Mouse (Mus musculus): ENCODE results near the gene Kcnh1. TPM values are rescaled to one million over a fixed set of nuclear protein-coding genes. Genes with fewer than 3 reads are reported as not detected.

The Kcnh1 gene
- total RNA-seq, 1 experiment from 2014 or later, result not detected

GRCm38 (mm10) chr1:192443998-192444657 is 253.6 kb downstream of the Kcnh1 start:
- no peak for ATAC-seq (ENCODE audit: extremely low read depth, insufficient number of reproducible peaks, low FRiP score, poor library complexity, severe bottlenecking)

GRCm38 (mm10) chr1:192444658-192445447 is 254.3 kb downstream of the Kcnh1 start:
- ATAC-seq (ENCODE audit: extremely low read depth, insufficient number of reproducible peaks, low FRiP score, poor library complexity, severe bottlenecking), result no peak

DNA sequence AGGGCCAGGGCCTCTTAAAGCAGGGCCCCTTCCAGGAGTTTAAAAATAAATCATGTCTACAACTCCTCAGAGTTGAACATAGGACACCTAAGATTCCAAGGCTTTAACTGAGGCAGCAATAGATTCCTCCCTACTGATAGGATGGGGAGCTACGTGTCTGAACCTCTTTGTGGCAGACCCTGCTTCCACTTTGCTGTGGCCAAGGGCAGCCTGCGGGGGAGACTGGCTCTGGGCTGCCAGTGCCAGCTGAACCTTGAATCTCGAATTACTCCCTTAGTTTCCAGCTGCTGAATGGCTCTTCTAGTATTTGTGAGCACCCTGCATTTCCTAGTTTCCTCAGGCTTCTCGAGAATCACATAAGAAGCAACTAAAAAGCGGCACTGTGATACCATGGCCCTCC is 255.6 kb downstream of the Kcnh1 start:
- no peak for ATAC-seq (ENCODE audit: extremely low read depth, insufficient number of reproducible peaks, low FRiP score, poor library complexity, severe bottlenecking)

DNA sequence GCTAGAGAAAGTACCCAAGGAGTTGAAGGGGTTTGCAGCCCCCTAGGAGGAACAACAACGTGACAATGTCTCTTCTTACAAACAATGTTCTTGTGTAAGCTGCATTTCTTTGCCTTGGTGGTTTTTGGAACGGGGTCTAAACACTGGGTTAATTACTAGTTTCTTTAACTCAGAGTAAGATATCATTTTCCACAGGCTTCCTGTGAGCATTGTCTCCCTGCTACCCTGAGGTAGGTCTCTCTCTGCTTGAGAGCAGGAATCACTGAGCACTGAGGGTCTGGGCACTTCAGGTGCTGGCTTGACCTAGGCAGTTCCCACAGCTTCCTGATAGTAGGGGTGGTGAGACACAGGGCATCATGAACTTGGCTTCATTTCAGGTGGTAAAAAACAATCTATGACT is 257.1 kb downstream of the Kcnh1 start:
- no peak for ATAC-seq (ENCODE audit: extremely low read depth, insufficient number of reproducible peaks, low FRiP score, poor library complexity, severe bottlenecking)

DNA sequence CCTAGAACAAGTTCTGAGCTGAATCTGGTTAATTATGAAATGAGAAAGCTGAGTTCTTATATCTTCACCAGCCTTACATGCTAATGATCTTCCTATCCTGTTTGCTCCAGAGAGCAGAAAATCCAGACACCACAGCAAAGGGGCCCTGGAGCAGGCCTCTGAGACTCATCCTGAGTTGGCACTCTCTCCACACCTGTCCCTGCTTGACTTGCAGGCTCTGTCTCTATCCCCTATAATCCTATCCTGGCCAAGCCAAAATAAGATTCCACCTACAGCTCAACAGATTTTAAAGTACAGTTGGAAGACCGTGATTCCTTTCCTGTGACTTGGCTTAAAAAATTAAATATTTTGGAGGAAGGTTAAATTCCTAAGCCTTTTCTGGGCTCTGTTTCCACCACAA is 257.9 kb downstream of the Kcnh1 start:
- no peak for ATAC-seq (ENCODE audit: extremely low read depth, insufficient number of reproducible peaks, low FRiP score, poor library complexity, severe bottlenecking)

- no peak for ATAC-seq (ENCODE audit: extremely low read depth, insufficient number of reproducible peaks, low FRiP score, poor library complexity, severe bottlenecking)
These were observed 259.2 kb downstream of the Kcnh1 start for GRCm38 (mm10) chr1:192449572-192450351.

DNA sequence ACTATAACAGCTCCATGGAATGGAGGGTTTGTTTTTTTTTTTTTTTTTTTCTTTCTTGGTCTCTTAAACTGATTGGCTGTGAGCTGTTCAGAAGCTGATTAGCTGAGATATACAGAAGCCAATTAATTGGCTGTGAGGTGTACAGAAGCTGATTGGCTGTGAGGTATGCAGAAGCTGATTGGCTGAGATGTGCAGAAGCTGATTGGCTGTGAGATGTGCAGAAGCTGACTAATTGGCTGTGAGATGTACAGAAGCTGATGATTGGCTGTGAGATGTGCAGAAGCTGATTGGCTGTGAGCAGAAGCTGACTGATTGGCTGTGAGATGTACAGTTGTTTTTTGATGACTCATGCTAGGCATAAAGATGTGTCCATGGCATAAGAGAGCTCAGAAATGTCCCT is 259.9 kb downstream of the Kcnh1 start:
- ATAC-seq (ENCODE audit: extremely low read depth, insufficient number of reproducible peaks, low FRiP score, poor library complexity, severe bottlenecking), result no peak

DNA sequence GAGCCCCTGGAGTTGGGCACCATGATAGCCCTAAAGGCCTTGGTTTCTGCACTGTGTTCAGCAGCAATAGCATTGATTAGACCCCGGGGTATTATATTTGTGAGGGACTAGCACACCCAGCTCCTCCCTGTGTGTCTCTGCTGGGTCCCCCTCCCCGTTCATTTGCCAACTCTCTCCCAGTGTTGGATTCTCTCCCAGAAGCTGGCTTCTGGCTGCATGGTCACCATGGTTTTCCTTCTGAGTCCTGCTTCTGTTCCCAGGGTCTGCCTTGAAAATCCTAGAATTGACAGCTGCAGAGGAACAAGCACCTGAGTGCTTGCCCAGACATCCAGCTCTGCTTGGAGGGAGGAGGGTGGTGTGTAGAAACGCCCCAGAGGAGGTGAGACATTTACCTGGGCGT is 261.1 kb downstream of the Kcnh1 start:
- ATAC-seq (ENCODE audit: extremely low read depth, insufficient number of reproducible peaks, low FRiP score, poor library complexity, severe bottlenecking), result no peak

GRCm38 (mm10) chr1:192454501-192454900 is 263.9 kb downstream of the Kcnh1 start:
- no peak for ATAC-seq (ENCODE audit: extremely low read depth, insufficient number of reproducible peaks, low FRiP score, poor library complexity, severe bottlenecking)

DNA sequence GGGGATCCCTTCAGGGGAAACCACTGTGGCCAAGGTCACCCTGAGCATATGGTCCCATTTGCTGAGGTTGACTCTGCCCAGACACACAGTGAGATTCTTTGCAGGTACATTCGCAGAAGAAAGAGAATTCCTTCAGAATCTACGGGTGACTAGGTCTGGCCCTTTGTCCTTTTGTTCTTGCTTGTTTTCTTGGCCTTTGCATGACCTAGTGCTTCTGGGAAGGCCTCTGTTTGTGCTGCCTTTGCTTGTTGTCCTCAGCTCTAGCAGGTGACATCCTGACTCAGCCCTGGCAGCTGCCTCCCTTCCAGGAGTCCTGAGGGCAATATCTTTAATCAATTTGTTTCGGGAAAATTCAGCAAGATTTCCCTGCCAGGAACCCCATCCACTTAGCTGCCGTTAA is 264.4 kb downstream of the Kcnh1 start:
- ATAC-seq (ENCODE audit: extremely low read depth, insufficient number of reproducible peaks, low FRiP score, poor library complexity, severe bottlenecking), result no peak

GRCm38 (mm10) chr1:192457037-192457436 is 266.5 kb downstream of the Kcnh1 start:
- ATAC-seq (ENCODE audit: extremely low read depth, insufficient number of reproducible peaks, low FRiP score, poor library complexity, severe bottlenecking), result no peak

DNA sequence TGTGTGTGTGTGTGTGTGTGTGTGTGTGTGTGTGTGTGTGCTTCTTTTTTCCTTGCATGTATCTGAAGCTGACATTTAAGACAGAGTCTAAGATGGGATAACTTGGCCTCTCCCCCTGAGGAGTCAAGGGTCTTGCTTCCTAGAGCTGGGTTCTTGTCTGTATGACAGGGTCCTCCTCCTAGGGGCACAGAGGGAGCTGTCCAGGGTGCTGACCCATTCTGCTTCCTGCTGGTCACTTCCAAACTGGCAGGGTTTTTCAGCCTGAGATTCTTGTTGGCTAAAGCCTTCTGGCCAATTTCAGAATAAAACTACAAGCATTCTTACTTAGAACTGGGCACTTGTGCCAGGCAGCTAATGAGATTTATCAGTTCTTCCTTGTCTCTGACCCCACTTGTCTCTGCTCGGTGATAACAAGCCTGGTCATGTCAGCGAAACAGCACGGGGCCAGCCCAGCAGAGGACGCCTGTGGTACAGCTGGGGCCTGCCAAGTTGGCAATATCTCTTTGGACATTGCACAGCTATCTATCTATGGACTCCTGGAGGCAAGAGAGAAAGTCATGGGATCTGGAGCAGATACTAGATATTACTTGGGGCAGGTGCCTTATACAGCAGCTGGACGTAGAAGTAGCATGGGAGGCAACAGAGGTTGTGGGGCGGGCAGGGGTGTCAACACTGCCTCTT is 267.1 kb downstream of the Kcnh1 start:
- no peak for ATAC-seq (ENCODE audit: extremely low read depth, insufficient number of reproducible peaks, low FRiP score, poor library complexity, severe bottlenecking)

- ATAC-seq (ENCODE audit: extremely low read depth, insufficient number of reproducible peaks, low FRiP score, poor library complexity, severe bottlenecking), result no peak
These were observed 273.2 kb downstream of the Kcnh1 start for GRCm38 (mm10) chr1:192463732-192464131.

- no peak for ATAC-seq (ENCODE audit: extremely low read depth, insufficient number of reproducible peaks, low FRiP score, poor library complexity, severe bottlenecking)
These were observed 281.8 kb downstream of the Kcnh1 start for GRCm38 (mm10) chr1:192472366-192472765.

DNA sequence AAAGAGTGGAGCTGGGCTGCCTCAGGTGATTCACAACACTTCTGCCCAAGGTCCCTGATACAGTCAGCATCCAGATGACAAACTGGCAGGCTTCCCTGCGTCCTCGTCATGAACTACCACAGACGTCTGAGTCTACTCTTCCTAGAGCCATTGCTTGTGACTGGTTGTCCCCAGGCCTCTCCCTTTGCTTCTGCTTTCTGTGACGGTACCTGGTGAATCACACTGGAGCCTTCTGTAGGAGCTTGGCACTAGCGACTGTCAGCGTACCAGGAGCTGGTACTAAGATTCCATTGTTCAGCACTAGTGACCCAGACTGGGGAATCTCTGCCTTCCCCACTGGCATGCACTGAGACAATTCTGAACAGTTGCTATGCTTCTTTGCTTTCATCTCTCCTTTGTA is 282.6 kb downstream of the Kcnh1 start:
- ATAC-seq (ENCODE audit: extremely low read depth, insufficient number of reproducible peaks, low FRiP score, poor library complexity, severe bottlenecking), result no peak

DNA sequence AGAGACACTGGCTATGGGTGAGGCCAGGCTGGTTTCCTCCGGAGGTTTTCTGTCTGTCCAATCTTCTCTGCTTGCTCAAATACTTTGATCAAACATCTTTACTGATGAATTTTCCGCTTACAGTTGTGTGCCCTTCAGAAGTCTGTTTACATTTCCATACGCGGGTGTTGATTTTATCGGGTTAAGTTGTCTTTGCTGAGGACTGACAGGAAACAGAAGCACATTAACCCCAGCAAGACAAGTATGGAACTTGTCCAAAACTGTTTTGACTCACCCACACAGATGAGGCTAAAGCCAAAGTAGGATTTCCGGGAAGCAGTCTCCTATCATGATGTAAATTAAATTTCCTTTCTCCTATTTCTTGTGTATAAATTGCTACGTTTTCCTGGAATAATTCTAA is 286.1 kb downstream of the Kcnh1 start:
- no peak for ATAC-seq (ENCODE audit: extremely low read depth, insufficient number of reproducible peaks, low FRiP score, poor library complexity, severe bottlenecking)

DNA sequence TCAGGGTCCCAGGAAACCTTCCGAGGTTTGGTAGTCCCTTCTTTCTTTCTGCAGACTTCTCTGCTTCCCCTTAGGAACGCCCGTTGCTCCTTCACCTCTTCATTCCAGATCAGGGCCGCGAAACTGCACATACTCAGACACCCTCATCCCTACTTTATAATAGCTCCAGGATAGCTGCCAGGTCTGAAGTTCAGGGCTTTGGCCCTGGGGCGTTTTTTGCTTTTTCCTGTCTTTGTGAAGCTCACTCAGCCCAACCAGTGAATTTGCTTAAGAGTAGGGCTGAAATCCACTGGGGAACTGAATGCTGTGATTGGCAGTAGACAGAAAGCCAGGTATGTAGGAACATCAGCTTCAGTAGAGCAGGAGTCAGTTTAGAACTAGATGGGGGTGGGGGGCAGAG is 287.0 kb downstream of the Kcnh1 start:
- ATAC-seq (ENCODE audit: extremely low read depth, insufficient number of reproducible peaks, low FRiP score, poor library complexity, severe bottlenecking), result no peak

GRCm38 (mm10) chr1:192478176-192478575 is 287.6 kb downstream of the Kcnh1 start:
- no peak for ATAC-seq (ENCODE audit: extremely low read depth, insufficient number of reproducible peaks, low FRiP score, poor library complexity, severe bottlenecking)

DNA sequence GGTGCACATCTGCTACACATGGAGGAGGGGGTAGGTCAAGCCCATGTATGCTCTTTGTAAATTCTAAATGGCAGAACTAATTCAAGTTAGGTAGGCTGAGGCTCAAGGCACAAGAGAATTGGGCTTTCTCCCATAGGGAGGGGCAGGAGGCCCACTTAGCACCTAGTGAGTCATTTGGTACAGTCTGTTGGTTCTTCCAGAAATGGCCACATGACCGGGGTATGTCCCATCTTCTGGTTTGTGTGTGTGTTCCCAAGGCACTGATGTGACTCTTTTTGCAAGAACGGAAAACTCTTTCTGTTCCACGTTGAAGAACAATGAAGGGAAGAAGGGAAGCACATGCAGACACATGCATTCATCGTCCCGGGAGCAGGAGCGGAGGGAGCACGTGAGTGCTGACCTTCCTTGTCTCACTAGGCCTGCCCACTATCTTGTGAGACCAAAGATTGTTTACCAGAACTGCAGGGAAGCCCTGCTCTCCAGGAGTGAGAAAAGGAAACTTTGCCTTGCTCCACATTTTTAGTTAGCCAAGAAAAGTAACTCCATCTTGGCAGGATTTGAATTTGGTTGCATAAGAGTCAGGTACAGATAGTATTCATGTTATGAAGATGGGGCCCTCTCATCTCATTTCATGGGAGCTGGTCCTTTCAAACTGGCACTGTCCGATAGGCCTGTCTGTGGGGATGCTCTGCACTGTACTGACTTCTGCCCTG is 289.7 kb downstream of the Kcnh1 start:
- no peak for ATAC-seq (ENCODE audit: extremely low read depth, insufficient number of reproducible peaks, low FRiP score, poor library complexity, severe bottlenecking)
